Mouse (Mus musculus): Measurements from ENCODE around the gene Adamtsl1.

Adamtsl1 gene

DNA sequence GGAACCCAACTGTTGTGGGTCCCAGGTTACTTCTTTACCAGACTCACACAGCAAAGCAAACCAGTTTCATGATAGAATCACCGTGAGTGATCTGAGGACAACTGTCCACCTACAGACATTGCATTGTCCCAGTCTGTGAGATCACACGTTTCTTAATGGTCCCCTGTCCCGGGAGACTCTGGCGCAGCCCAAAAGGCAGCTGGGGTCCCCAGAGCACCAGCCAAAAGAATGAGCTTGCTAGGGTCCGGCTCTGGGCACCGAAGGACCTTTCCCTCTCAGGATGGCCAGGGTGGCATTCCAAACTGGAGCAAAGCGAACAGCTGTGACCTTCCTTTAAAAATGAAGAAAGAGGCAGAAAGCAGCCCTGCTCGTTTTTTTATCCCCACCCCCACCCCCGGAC is at the start of gene Adamtsl1:
TSS of gene Adamtsl1 (plus strand) at position 381 of the 400 bp plus-strand sequence.
- in situ Hi-C loops (cut with MboI, MseI): no loop called here

DNA sequence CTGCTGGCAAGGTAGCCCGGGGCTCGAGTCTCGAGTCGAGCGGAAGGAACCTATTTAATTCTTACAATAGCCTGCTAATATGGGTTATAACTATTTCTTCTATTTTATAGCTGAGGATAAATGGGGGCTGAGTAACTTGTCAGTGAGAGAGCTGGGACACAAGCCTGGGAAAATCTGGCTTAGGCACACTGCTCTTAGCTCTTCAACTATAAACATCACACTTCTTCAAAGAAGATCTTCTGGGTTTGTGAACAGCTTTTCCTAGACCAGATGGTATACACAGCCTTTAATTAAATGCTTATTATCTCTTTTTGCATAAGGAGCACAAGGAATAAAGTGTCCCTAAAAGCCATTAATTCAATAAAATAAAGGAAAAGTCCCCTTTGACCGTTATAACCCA is 30.4 kb upstream of the Adamtsl1 start:
- in situ Hi-C loops (cut with MboI, MseI): no loop called here

DNA sequence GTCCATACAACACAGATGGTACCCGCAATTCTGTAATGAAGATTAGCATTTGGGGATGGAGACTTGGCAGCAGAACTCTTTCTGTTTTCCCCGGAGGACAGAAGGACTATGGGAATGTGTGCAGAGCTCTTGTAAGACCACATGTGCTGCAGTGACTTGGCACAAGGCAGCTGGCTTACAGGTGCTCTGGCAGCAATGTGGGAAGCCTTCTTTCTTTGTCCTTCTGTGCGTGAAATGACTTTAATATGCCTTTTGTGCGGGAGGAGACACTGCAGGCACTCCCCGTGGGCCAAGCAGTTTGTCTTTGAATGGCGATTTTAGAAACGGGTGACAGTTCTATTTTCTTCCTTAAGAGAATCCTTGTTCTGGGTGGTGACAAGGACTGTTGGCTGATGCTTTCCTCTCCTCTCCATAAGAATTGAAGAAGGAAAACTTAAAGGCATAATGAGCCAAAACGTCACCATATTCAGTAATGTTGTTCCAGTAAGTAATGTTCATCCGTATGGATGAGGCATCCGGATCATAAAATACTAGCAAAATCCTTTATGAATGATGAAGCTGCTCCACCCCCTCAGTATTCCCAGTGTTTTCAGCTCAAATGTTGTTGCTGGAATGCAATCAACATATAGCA is 27.5 kb upstream of the Adamtsl1 start:
- in situ Hi-C loops (cut with MboI, MseI): no loop called here

DNA sequence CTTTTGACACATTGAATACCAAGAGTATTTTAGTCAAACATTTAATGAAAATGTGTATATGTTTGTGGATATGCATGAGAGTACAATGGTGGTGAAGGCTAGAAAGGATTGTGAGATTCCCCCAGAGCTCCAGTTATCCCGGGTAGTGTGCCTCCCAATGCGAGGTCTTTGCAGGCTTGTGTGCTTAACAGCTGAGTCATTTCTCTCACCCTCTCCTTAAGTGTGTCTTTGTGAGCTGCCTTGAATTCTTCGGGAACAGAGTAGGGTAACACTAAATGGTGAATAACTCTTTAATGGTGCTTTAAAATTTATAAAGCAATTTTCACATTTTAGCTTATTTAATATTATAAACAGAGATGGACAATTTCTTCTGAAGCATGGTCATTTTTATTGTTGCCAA is 8.3 kb upstream of the Adamtsl1 start:
- in situ Hi-C loops (cut with MboI, MseI): no loop called here

DNA sequence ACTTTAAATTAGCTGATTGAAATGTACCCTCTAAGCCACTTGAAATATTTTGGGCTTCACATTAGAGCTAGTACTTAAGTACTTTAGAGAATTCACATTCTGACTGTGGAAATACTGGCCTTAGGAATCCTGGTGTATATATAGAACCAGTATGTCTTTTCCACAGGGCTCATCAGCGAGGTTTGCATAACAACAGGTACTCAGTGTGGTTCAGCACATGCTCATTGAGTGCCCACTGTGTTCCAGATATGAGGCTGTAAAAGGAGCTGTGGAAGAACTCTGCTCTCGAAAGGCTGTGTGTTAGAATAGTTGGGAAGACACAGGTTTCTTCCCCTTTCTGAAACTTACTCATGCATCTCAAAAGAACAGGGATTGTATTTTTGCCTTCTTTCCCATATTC is 7.0 kb upstream of the Adamtsl1 start:
- in situ Hi-C loops (cut with MboI, MseI): no loop called here

DNA sequence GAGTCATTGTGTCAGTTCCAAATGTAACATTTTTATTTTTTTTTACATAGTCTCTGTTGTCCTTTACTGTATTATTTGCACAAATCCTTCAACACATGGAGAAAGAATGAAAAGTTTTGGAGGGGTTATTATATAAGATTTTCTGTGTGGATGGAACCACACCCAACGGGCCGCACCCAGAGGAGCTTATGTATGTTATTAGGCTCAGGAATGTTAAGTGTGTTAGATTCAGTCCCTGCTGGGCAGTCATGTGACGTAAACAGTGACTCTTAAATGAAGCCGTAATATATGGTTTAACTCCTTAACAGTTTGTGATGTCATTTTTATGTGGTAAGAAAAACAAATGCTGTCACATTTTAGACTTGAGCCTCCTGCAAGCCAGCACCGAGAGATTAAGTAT is 6.5 kb upstream of the Adamtsl1 start:
- in situ Hi-C loops (cut with MboI, MseI): no loop called here

DNA sequence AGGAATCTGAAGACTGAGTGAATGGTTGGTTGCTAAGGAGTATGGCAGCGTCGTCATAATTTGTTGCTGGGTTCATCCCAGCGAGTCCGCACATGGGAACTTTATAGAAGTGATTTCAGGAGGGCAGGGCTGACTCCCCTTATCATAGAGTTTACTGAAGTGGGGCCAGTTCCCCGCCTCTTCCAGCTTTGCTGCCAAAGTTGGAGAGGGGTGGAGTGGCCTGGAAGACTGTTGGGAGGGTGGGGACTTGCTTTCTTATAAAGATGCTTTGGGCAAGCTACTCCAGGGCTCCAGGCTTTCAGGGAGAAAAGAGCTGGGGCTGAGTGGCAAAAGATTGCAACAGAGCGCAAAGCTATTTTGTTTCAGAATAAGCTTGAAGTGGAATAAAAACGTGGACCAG is 684 bp upstream of the Adamtsl1 start:
- in situ Hi-C loops (cut with MboI, MseI): no loop called here

DNA sequence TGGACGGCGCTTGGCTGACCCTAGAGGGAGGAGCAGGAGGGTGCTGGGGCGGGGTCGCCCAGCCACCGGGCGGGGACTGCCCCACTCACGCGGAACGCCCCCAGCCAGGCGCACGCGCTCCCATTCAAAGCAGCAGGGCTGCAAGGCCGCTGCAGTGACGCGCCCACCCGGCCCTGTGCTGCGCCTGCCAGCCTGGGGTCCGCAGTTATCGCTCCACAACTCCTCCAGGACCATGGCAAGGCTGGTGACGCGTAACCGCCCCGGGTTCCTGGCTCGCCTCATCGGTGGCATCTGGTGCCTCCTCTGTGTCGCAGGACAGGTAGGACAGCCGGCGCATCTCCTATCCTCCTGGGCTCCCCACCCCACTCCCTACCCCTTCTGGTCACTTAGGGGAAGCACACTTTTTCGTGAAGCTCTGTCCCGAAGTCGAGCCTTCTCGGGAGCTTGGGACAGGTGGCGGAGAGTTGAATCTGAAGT is 271 bp downstream of the Adamtsl1 start:
- in situ Hi-C loops (cut with MboI, MseI): no loop called here

DNA sequence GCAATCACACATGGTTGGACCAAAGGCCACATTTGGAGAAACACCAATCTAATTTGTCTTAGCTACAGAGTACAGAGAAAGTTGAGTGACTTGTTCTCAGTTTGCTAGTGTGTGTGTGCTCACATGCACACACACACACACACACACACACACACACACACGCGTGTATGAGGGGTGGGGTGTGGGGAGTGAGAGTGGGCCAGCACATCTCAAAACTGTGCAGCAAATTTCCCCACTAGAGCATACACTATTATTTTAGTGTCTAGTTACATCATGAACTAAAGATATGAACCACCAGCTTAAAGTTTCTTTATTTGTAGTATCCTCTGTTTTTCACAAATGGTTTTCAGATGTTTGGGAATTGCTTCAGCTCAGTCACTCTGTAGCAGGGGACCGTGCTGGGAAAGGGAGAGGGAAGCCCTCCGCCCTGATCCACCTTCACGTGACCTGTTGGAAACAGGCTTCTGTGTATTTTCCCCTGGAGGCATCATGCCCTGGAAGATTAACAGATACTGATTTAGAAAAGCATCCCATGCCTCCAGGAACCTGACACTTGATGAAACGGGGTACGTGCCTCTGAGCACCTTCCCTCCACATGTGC is 13.1 kb downstream of the Adamtsl1 start:
- in situ Hi-C loops (cut with MboI, MseI): no loop called here

DNA sequence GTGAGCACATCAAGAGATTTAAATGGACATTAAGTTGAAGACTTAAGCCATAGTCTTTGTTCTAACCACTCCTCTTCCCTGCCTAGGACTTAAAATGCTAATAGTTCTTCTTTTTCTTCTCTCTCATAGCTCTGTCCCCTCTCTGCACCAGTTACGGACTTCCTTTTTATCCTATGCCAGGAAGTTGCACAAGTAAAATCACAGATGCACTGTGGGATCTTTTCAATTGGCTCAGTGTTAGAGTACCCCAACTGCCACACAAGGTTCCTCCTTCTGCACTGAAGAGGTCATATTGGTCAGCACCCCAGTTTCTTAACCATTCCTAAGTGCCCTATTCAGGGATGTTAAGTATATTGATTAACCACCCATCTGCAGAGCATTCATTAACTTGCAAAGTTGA is 15.9 kb downstream of the Adamtsl1 start:
- in situ Hi-C loops (cut with MboI, MseI): no loop called here

DNA sequence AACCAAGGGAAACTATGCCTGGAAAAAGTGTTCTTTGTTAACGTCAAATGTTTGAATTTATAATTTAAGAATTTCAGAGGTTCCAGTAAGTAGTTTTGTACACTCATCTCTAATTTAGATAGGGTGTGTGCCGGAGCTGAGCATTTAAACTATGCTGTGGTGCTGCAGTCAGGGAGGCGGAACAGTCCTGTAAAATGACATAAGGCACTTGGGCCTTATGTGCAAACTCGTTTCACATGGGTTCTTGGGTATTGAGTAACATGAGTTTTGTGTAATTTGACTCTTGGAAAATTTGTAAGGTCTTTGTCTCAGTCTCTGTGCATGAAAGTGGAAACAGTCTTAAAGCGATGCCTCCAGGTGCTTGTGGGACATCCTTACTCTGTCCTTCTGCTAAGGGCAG is 25.7 kb downstream of the Adamtsl1 start:
- in situ Hi-C loops (cut with MboI, MseI): no loop called here

DNA sequence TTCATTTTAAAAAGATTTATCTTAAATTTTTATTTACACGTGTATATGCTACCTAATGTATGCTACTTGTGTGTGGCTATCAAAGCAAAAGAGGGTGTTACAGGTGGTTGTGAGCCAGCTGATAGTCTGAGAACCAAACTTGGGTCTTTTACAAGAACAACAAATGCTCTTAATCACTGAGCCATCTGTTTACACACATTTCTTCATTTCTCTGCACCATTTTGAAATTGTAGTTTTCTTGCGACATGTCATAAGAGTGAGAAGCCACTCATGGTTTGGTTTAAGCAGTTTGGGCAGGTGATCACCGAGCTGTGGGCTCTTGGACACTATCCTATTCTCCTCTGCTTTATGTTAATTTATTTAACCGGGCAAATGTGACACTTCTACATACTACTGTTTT is 29.2 kb downstream of the Adamtsl1 start:
- in situ Hi-C loops (cut with MboI, MseI): no loop called here

DNA sequence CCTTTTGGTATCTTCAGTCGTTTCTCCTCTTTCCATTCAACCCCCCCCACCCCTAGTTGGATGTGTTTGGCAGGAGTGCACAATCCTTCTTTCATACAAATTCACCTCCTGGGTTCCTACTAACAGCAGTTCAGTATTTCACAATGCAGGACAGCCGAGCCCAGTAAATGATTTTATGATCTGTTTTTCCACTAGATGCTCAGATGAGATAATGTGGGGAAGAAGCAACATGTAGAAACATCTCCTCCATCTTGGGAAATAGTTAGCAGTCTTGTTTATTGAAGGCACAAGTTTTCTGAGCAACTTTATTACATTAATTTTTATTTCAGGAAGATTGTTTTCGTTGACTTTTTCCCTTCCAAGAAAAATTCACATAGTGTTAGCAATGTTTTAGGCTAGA is 40.7 kb downstream of the Adamtsl1 start:
- in situ Hi-C loops (cut with MboI, MseI): no loop called here

DNA sequence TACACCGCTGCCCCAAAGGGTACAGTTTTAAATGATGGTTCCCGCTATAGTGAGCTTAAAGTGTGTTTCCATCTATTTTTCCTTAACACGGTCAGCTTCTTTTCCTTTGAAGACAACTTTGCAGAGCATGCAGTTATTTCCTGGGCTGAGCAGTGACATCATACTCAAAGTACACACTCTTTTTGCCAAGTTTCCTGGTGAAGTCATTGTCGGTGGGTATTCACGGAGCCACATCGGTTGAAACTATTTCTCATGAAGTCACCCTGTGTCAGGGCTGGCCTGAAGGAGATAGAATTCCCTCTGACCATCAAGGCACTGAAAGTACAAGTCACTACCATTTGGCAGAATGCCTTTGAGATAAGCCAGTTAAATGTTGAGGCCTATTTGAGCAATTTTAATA is 45.8 kb downstream of the Adamtsl1 start:
- in situ Hi-C loops (cut with MboI, MseI): no loop called here

DNA sequence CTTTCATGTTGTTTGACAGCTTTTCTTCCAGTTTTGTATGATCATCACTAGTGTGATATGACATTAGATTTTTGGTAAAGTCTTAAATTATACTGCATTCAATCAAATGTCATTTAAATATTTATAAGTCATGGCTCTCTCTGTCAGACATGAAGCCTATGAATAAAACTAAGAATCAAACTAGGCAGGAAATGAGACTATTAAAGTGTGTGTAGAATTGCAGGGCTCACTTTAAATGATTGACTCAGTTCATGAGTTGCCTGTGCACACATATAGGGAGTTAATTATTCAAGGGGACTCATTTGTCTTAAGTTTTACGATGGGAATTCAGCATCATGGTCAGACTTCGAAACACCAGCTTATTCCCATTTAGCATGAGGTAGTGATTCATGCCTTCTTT is 71.5 kb downstream of the Adamtsl1 start:
- in situ Hi-C loops (cut with MboI, MseI): no loop called here

DNA sequence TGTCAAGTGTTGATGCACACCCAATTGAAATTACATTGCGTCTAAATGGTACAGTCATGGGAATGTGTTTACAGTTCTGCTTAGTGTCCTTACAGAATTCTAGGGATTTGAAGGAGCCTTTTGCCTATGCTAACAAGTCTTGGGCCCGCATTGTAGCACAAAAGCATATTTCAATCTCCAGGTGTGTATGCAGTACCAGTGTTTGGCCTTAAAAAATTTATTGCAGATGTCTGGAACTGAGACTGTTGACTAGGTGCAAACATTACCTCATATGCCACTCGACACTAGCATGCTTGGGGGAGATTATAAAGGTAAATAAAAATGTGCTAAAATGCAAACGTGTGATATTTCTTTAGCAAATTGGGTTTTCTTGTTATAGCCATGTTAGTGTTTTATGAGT is 75.0 kb downstream of the Adamtsl1 start:
- in situ Hi-C loops (cut with MboI, MseI): no loop called here

DNA sequence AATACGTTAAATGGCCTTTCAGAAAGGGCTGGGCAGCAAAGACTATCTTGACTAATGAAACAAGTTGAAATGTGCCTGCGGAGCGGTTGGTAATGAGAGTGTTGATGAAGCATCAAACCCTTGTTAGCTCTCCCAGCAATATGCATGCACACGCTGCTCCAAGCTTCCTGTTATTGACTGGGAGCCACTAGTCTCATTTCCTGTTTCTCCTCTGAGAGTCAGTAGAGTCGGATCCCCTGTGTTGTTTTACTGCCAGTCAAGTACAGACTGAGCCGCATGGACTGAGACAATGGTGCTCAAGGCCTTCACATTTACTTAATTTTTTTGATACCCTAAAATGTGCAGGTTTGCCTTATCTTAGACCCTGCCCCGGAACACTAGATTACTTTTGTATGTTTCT is 77.1 kb downstream of the Adamtsl1 start:
- in situ Hi-C loops (cut with MboI, MseI): no loop called here

DNA sequence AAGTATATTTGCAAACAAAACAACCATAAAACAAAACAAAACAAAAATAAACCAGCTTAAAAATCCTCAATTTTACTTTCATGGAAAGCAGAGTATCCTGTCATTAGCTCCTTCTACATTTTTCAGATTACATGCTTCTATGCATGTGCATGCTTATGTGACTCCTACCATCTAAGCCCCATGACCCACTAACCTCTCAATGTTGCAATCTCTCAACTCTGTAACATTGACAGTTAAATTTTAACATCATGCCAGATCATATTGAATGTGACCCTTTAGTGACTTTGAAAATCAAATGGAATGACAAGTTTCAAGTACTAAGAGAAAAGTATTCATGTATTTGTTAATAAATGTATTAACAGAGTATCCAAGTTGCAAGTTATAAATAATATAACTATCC is 80.2 kb downstream of the Adamtsl1 start:
- in situ Hi-C loops (cut with MboI, MseI): no loop called here

DNA sequence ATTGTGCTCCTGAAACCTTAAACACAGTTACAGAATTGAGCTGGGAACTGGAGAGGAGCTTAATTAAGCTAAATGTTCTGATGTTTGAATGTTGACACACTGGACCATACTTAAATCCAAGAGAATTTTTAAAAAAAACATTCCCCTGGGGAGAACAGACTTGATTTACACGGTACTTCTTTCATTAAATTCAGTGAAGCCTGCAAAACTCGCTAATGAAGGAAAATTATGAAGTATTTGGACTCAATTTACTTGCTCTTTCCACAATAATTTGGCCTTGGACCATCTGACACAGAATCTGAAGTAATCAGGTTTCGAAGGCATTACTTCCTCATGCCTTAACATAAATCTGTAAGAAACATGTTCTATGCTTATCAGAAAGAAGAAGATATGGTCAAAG is 99.4 kb downstream of the Adamtsl1 start:
- in situ Hi-C loops (cut with MboI, MseI): no loop called here

DNA sequence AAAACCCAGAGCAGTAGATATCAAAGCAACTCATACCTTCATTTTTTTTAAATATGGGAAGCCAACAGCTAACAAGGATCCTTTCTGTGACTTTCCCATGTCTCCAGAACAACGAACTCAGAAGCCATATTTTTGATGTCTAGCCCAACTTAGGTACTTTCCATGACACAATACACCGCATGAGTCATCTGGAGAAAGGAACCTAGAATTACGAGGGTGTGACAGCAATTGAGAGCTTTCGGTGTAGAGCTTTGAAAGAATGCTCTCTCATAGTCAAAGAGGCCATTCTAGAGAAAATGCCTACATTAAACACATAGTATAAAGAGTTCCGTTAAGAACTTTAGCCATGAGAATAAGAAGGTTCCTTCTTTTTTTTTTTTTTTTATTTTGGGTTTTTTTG is 104.8 kb downstream of the Adamtsl1 start:
- in situ Hi-C loops (cut with MboI, MseI): no loop called here

DNA sequence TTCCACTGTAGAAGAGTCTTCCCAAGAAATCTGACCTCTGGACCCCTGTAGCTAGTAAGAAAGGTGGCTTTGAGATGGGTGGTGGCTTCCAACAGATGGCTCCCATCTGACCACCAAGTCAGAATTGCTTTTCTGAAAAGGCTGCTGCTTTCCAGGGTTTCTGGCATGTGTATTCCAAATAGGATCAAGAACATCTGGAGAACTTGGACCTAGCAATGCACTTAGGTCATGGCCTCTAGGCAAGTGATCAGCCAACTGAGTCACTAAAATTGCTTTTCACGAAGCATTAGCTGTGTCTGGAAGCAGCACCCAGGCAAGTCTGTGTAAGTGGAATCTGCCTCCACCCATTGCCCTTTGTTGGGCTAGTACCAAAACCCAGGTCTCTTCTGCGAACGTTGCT is 105.3 kb downstream of the Adamtsl1 start:
- in situ Hi-C loops (cut with MboI, MseI): no loop called here

DNA sequence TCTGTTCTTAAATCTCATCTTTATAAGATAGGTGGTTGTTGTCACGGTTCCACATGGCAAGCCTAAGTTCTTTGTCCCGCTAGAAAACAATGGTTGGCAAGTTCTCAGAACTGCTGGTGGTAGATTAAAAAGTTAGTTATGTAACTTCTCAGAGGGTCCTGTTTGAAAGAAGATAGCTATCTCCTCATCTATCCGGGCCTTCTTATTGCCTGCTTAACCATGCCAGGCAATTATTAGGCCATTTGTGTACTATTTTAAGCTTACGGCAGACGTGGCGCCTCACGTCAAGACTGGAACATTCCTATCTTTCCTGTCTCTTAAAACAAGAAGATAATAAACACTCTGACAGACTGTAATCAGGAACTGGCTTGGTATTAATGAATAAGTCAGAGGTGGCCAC is 115.4 kb downstream of the Adamtsl1 start:
- in situ Hi-C loops (cut with MboI, MseI): no loop called here

DNA sequence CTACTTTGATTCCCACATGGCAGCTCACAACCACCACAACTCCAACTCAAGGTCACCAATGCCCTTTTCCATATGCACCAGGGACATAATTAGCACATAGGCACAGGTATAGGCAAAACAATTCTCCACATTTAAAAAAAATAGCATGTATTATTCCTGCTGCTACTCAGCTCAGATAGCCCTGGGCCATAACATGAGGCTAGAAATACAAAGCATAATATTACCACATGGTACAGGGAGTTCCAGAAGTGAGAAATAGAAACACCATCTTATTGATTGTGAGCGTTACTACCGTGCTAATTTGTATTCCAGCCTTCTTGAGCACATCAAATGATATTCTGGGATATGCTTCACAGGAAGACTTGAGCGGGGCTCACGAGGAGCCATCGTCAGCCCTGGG is 155.3 kb downstream of the Adamtsl1 start:
- in situ Hi-C loops (cut with MboI, MseI): no loop called here

DNA sequence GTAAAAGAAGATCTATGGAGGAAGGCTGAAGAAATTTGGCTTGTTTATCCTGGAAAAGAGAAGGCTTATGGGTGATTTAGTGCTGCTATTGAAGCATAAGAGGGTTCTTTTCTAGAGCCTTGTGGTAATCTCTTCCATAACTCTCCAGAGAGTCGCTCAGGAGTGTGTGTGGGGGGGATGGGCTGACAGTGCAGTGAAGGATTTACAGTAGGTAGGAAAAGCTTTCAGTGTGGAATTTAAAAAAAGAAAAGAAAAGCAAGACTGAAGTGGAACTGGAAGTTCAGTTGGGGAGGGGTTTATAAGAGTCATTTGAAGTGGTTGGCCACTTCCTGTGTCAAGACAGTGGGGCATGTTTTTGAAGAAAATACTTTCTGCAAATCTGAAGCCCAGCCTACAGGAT is 155.8 kb downstream of the Adamtsl1 start:
- in situ Hi-C loops (cut with MboI, MseI): no loop called here

Measured in regulatory T cell (primary cell).